Mouse (Mus musculus) T-helper 2 cell (primary cell): ENCODE measurements around the gene Fry.

Source experiments
- in situ Hi-C: fragments of 300-600 bp; cut with MboI, MseI; formaldehyde crosslinking; loops from one replicate; pipeline ENCODE4 v1.15.1; 2025; ENCODE audit warnings: high pct_unique_total_duplicates

The Fry gene

DNA sequence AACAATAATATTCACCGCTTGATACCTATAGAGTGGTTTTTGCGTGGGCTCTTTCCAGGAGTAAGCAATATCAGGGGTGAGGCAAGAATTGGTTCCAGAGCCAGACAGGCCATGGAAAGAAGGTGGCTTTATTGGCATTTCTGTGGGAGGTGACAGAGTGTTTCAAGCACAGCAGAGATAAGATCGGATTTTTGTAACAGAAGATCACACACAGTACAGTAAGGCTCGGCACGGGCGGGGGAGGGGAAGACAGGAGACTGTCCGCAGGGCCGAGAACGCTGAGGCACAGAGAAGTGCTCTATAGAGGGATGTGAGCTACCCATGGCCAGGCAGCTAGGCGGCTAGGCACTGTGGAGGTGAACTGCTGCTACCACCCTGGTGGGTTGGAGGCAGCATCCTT is 53.1 kb downstream of the Fry start:
- in situ Hi-C loops = loop anchor here (10.0 kb wide), 1 partner anchor 263 kb away; no protein-coding TSS in a partner anchor

DNA sequence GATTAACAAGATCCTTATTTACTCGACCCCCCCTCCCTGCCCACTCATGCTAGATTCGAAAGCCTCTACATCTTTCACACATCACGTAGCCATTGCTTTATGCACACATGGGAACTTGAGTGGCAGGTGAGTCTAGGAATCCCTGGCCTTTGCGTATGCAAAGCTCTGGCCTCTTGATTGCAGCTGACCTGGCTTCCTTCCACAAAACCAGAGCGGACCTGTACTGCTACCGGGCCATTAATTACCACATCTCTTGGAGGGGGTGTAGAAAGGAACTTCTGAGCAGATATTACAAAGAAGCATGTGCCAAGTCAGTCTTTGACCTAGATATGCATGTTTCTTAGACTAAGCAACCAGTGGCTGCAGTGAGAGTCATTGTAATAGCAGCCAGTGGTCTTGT is 55.4 kb downstream of the Fry start:
- in situ Hi-C loops = loop anchor here (10.0 kb wide), 1 partner anchor 261 kb away; no protein-coding TSS in a partner anchor

DNA sequence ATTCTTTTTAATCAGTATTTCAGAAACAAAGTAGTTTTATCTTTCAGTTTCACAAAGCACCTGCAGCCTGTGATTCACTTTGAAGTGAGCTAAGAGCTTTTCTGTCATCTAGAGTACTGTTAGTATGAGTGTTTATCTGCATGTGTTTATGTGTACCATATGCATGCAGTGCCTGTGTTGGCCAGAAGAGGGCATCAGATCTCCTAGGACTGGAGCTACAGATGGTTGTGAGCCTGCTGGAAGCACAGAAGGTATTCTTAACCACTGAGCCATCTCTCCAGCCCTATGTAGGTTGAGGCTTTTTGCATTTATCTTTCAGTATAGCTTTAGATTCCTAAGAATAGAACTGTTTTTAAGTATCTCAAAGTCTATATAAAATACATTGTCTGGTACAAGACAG is 56.5 kb downstream of the Fry start:
- in situ Hi-C loops = loop anchor here (10.0 kb wide), 1 partner anchor 260 kb away; no protein-coding TSS in a partner anchor

DNA sequence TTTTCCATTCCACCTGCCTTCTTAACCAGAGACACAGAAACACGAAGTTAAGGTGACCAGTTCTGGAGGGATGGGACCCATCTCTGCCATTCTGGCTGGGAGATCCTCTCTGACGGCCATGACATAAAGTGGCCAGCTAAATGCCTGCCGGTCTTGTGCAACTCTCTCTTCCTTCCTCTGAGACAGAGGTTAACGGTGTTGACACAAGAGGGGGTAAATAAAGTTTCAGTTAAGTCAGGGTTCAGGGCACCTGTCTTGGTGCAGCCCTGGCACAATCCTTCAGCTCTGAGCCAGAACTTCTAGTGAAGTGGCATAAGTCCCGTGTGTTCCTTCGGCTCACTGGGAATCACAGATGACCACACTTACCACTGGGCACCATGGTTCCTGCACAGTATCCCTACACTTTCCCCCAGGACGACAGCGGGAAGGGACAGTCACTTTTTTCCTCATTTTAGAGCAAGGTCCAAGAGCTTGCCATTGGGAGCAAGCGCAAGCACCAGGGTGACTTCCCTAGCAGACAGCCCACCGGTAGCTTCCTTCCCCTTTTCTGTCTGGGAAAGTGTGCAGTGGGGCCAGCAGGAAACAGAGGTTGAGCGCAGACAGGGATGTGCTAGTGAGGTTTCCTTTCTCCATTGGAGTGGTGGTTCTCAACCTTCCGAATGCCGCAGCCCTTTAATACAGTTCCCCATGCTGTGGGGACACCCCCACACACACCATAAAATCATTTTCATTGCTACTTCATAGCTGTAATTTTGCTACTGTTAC is 58.0 kb downstream of the Fry start:
- in situ Hi-C loops = loop anchor here (10.0 kb wide), 1 partner anchor 258 kb away; no protein-coding TSS in a partner anchor

DNA sequence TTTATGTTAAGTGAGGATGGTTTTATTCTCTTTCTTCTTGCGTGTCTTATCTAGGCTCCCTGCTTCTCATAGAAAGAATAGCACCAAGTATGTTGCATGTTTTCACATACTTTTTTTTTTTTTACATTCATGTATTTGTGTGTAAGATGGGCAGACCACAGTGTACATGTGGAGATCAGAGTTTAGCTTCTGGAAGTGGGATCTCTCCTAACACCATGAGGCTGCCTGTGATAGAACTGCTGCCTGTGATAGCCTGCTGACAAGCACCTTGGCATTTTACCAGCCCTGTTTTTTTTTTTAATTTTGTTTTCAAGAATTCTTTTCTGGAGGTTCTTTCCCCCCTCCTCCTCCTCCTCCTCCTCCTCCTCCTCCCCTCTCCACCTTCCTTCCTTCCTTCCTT is 59.3 kb downstream of the Fry start:
- in situ Hi-C loops = loop anchor here (10.0 kb wide), 1 partner anchor 257 kb away; no protein-coding TSS in a partner anchor

DNA sequence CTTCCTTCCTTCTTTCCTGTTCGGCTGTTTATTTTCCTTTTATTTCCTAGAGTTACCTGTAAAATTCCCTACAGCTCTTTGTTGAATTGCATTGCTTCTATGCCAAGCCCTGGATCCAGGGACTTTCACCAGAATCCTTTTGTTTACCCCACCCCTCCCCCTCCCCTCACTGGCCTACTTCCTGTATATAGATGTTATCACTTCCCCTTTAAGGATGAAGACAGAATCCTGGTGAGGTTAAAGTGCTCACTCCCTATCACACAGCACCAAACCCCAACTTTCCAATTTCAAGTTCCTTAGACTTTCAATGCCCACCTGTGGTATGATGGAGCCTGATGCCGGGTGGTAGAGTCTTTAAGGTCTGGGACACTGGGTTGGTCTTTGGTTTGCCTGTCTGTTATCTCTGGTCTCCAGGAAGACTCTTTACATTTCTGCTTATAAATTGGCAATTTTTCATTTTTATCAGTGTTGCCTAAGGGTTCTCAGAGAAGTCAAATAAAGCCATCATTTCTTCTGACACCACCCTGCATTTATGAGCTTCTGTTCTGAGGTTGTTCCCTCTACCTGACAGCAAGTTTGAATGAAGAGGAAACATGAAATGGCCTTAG is 59.9 kb downstream of the Fry start:
- in situ Hi-C loops = loop anchor here (10.0 kb wide), 1 partner anchor 257 kb away; no protein-coding TSS in a partner anchor

DNA sequence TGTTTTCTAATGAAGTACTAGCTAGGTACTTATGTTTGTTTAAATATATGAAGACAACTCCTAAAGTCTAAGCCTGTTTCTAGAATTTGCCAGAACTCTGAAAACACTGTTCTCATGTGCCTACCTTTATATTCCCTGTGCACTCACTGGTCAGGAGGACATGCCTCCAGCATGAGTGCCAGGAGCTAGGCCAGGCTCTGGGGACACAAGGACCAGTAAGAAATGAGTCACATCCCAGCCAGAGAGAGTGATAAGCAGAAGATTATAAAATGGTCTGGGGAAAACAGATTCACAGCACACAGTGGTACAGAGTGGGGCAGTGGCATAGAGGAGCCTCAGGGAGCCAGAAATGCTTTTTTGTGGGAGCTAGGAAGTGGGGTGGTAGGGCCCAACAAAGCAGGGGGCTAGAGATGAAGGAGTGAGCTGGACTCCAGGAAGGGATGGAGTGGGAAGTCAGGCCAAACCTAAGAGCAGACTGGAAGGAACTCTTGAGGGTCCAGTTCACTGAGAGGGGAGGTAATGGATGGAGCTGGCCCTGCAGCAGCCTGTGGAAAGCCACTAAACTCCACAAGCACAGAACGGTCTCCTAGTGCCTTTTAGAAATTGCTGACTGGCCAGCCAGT is 62.7 kb downstream of the Fry start:
- in situ Hi-C loops = loop anchor here (10.0 kb wide), 1 partner anchor 874 kb away; no protein-coding TSS in a partner anchor

DNA sequence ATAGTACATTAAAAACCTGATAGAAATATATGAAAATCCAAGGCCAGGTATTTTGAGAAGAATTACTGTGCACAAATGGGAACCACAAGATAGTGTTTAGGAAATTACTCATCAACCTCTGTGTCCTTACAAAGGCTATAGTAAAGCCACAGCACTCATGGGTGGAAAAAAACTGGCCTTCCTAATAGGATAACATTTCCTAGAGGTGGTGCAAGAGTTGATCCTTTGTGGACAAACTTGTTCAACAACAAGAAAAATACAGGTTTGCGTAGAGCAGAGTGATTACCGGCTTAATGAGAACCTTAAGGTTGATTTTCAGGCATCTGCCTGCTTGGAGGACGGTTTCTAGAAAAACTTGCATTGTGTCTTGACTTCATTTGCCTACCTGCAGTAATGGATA is 66.5 kb downstream of the Fry start:
- in situ Hi-C loops = loop anchor here (10.0 kb wide), 1 partner anchor 870 kb away; no protein-coding TSS in a partner anchor

DNA sequence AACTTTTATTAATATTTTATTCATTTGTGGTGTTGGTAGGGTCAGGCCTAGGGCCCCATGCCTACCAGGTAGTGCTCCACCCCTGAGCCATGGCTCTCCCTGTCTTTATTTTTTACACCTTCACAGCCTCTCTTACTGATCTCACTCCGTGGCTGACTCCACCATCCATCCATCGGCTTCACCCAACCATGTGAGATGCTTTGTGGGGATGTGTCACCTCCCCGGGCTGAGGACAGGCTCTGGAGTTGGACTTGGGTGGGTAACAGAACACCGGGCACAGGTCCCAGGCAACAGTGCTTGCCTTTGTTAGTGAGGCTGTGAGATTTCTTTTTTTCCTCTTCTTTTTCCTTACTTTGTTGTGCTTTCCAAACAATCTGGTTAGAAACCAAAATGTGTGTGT is 67.7 kb downstream of the Fry start:
- in situ Hi-C loops = loop anchor here (10.0 kb wide), 1 partner anchor 869 kb away; no protein-coding TSS in a partner anchor

DNA sequence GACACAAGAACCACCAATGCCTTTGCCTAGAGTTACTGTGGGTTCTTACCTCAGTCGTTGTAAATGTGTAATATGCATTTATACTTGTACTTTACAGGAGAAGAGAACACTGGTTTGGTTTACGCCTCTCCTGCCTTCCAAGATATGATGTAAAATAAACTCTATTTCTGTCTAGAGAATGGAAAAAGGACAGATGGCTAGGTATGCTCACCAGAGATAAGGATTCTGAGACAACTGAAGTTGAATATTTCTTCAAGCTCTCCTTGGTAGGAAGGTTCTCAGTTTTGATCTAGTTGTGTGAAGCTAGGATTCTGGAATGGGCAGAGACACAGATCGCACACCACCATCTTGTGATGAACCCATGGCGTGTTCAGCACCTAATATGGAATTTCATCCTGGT is 68.2 kb downstream of the Fry start:
- in situ Hi-C loops = loop anchor here (10.0 kb wide), 1 partner anchor 868 kb away; no protein-coding TSS in a partner anchor

DNA sequence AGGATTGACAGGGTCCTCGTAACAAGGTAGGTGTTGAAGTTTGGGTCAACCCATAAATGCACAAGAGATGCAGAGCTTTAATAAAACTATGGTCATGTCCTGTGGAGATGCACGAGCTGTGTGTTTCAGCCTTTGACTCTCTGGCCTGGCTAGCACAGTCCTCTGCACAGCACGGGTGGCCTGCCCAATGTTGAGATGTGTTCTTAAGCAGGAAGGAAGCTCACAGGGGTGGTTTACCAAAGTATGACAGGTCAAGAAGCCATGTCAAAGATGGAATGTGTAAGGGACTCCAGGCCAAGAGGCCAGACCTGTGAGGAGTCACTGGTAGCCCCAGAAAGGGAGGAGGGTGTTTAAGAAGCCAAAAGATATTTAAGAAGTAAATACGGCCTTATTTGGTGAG is 69.6 kb downstream of the Fry start:
- in situ Hi-C loops = loop anchor here (10.0 kb wide), 1 partner anchor 867 kb away; no protein-coding TSS in a partner anchor

DNA sequence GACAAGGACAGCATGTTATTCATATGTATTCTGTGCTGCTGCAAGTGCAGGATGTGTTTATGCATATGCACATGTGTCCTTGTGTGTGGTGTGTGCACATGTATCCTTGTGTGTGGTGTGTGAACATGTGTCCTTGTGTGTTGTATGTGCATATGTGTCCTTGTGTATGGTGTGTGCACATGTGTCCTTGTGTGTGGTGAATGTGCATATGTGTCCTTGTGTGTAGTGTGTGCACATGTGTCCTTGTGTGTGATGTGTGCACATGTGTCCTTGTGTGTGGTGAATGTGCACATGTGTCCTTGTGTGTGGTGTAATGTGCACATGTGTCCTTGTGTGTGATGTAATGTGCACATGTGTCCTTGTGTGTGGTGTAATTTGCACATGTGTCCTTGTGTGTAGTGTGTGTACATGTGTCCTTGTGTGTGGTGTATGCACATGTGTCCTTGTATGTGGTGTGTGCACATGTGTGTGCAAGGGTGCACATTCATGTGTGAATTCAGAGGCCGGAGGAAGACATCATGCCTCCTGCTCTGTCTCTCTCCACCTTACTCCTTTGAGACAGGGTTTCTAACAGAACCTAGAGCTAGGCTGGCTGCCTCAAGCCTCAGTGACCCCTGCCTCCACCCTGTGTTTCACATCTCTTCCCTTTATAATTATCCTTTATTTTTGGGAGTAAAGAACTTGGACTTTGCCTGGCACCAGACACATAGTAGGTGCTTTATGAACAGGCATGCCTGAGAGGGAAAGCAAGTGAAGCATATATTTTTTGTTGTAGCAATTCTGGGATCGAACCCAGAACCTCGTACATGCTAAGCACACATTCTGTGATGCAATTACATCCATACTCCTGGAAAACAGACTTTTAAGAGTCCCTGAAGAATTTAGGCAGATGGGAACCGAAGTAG is 72.3 kb downstream of the Fry start:
- in situ Hi-C loops = no loop called here

DNA sequence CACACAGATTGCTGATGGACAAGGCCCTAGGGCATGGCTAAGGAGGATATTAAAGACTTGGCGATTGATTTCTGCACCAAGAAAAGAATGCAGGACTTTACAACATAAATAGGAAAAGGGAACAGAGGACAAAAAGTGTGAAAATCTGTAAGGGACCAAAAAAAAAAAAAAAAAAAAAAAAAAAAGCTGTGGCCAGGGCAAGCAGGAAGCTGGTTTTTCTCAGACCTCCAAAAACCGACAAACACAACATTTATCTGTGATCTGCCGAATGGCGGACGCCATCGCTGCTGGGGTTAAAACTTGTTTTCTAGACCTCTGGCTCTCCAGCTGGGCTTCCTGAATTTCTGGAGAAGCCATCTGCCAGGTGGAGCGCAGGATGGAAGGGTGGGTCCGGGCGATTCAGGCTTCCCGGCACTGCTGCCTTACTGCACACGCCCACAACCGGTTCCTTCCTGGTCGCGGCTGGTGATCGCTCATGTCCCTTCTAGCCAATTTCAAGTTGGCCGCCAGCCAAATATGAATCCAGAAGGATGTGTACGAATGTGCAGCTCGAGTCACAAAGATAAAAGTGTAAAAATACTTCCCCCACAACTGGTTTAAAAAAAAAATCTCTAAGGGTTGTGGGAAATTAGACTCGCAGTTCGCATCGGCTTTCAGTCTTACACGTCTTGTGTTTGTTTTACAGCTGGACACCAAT is 77.2 kb downstream of the Fry start:
- in situ Hi-C loops = no loop called here

DNA sequence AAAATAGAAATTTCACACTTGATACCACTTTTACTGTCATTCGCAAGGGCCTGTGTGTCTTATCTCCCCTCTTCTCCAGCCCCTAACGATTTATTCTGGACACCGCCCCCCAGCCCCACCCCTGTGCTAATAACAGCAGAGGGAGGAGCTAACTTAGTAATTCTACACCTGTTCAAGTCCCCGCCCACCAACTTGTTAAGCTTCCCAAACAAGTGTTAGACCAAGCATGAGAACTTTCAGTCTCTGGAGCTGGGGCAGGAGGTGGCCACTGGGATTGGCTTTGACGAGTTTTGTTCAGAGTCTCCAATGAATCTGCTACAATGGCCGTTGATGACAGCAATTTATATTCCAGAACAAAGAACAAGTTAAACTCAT is 77.8 kb downstream of the Fry start:
- in situ Hi-C loops = no loop called here

DNA sequence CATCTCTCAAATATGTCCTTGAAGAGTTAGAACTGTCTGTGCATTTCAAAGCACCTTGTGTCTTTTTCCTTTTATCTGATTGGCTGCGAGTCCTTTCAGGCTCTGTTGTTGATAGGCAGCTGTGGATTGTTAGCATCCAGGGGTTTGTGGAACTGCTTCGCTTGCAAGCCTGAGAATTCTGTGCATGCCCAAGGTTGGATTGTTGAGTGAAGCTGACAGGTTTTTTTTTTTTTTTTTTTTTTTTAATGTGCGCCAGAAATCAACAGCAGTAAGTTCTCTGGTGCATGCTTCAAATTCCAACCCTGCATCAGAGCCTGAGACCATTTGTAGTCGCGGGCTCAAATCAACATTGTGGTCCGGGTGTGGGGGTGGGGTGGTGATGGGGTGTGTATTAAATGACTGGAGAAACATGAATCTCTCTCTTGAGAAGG is 78.5 kb downstream of the Fry start:
- in situ Hi-C loops = no loop called here

DNA sequence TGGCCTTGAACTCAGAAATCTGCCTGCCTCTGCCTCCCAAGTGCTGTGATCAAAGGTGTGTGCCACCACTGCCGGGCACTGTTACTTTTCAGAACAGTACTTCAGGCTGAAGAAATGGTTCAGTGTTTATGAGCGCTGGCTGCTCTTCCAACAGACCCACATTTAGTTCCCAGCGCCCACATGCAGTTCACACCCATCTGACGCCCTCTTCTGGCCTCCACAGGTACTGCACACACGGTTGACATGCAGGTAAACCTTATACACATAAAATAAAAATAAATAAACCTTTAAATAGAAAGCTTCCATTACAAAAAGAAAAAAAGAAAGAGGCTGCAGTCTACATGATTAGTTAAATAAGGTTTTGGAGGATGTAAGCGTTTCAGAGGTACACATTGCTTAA is 88.3 kb downstream of the Fry start:
- in situ Hi-C loops = no loop called here

DNA sequence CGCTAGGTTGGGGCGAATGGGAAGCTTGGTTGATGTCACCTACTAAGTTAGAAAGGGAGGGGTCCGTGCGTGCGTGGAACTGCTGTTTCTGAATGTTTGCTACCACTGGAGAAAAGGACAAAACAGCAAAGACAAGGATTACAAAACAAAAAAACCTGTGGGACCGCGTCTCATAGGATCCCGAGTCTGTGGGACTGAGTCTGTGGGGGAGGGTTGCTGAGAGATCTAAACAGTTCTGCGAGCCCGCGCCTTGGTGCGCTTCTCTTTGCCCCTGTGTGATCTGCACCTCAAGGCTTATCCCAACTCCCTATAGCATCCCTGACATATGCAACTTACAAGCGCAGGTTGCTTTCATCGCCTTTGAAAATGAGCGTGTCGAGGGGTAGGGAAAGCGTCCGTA is 89.2 kb downstream of the Fry start:
- in situ Hi-C loops = no loop called here

DNA sequence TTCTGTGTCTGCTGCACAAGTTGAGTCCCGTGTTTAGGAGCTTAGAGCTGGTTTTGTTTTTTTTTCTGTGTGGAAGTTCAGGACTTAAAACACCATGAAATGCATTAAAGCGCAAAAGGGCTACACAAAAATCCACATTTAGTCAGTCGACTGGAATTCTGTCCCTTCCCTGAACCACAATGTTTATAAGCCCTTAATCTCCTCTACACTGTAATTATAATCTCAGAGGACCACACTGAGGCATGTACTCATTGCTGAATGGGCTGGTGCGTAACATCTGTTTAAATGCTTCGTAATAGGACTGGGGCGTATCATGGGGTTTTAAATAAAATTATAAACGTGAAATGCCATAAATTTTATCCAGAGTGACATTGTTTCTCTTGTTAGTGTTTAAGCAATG is 89.6 kb downstream of the Fry start:
- in situ Hi-C loops = no loop called here

DNA sequence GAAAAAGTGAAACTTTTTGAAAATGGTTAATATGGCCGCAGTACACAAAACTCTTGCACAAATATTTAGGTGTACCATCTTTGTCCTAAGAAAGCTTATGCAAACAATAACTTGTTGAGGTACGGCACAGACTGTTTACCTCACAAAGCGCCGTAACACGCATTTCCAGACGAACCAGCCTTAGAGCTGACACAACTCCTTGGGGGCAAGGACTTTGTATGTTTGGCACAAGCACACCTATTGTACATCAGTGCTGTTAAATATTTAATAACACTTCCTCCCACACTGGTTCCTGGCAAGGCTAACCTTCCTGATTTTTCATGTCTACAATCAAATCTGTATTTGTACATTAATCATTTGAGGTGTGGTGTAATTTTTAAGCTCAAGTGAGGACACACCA is 95.6 kb downstream of the Fry start:
- in situ Hi-C loops = no loop called here

DNA sequence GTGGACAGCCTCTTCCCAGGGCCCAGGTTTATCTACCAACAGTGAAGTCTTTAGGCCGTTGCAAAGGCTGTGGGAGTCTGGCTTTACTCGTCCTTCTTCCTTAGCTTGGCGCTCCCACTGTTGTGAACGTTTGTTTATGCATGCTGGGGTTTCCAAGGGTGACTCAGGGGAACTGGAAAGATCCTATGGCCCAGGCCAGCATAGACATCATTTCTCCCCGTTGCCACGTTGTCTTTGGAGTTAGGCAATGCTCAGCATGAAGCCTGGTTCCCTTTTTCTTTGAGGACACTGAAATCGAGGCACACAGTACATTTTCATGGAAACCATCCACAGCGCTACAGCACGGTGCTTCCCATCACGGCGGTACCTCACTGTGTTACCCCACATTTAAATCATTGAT is 97.6 kb downstream of the Fry start:
- in situ Hi-C loops = no loop called here

DNA sequence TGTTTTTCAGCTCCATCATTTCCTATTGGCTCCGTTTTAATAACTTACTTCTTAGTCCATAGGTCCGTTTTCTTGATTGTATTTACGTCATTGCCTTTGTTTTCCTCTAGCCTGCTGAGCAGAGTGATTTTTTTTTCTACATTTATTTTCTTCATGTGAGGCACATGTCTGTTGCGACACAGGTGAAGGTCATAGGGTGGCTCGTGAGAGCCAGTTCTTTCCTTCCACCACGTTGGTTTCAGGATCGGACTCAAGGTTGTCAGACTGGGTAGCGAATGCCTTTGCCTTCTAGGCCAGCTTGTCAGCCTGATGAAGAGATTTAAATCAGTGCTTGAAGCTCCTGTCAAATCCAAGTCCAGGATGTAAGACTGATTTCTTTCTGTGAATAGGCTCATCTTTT is 101.0 kb downstream of the Fry start:
- in situ Hi-C loops = no loop called here
